Mouse (Mus musculus) ovary, postnatal 14 days (tissue): Measurements from ENCODE around the gene Rps4x.
A peak's percentile ranks its signal among the peaks of the same experiment; 100 is the strongest.
"Not testable (repeated sequence)": the region's sequence is repeated elsewhere in the genome, so short reads cannot be mapped to it uniquely, and the experiment has no call there.

Source experiments
- DNase-seq: peaks from one replicate; pipeline ENCODE4 v3.0.0; 2022; ENCODE audit warnings: low spot score

The Rps4x gene

DNA sequence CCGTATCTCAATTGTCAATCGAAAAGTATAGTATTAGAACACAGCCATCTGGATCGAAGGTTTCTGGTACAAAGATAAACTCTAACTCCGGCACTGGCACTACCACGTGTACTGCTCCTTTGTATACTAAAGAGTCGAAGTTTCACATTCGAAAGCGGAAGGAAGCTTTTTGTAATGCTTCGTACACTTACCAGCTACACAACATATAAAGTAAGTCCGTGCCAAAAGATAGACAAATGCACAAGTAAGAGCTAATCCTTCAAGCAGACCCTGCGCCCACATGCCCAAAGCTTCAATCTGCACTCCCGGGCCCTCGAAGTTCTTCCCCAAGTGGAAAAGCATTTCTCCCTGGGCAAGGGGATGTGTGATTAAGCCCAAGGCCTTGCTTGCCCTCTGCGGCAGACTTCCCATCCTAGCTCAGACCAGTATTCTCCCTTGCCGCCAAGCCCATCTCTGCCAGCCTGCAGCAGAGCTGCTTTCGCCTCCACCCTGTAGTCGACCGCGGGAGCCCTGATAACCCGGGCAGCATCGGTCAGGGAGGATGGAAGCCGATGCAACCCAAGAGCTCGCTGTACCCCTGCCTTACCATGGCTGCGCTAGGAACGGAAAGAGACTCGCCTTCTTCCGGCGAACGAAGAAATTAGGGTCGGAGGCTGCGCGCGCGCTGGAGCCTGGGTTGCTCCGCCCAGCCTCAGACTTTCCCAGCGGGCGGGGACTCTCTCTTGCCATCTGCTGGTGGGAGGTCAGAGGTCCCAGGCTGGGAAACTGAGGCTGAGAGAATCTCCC is at the start of gene Rps4x:
TSS of gene Rps4x (minus strand) at position 683 of the 786 bp plus-strand sequence.
- DNase-seq: peak; percentile 67

DNA sequence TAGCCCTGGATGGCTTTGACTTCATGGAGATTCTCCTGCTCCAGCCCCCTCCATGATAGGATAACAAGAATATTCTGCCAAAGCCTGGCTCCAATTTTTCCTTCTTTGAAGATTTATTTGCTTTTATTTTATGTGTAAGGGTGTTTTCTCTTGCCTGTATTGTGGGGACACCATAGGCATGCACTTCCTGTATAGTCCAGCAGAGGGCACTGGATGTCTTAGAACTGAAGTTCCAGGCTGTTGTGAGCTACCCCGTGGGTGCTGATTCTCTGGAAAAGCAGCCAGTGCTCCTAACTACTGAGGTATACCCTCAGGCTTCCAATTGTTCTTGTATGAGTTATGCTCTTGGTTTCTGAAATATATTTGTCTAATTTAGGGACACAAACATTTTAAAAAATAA is 29.9 kb upstream of the Rps4x start:
- peak; percentile 8 for DNase-seq

DNA sequence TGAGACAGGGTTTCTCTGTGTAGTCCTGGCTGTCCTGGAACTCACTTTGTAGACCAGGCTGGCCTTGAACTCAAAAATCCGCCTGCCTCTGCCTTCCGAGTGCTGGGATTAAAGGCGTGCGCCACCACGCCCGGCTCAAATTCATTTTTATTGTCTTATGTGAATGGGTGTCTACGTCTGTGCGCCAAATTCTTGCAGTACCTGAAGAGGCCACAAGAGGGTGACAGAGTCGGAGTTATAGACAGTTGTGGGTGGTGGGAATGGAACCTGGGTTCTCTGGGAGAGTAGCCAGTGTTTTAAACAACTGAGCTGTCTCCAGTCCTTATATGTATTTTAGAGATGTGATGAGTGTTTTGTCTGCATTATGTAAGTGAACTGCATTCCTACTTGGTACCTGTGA is 26.2 kb upstream of the Rps4x start:
- DNase-seq: not testable (repeated sequence)

- DNase-seq: no peak
Observed at GRCm38 (mm10) chrX:102190840-102191239, 1.6 kb upstream of the Rps4x start.

DNA sequence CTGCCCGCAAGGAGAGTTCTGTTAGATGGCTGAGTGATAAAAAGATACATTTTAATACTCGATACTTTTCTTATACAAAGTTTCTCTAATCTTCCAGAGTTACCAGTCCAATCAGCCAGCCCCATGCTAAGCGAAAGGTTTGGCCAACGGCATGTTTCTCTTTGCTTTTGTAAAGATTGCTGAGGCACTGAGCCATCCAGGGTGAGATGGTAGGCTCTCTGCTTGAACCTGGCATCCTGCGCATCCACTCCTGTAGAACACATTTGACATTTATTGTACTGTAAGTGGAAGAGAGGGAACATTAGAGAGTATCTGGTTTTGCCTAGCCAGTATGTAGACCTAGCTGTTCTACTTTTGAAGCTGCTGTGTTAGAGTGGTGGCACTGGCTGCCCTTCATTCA is 387 bp upstream of the Rps4x start:
- no peak for DNase-seq

- no peak for DNase-seq
Observed at GRCm38 (mm10) chrX:102187023-102187699, 2.0 kb downstream of the Rps4x start.

DNA sequence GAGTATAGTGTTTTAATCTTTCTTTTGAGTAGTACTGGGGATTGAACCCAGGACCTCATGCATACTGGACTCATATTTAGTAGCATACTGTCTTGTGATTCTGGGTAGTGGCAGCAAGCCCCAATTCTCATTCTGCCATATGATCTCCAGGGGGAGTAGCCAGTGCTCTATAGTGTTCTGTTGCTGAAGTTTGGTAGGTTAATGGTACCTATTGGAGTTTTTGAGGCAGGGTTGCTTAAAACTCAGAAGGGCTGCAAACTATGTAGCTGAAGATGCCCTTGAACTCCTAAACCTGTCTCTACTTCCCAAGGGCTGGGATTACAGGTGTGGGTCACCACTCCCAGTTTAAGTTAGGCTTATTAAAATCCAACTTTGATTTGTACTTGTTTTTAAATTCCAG is 6.6 kb downstream of the Rps4x start:
- no peak for DNase-seq

DNA sequence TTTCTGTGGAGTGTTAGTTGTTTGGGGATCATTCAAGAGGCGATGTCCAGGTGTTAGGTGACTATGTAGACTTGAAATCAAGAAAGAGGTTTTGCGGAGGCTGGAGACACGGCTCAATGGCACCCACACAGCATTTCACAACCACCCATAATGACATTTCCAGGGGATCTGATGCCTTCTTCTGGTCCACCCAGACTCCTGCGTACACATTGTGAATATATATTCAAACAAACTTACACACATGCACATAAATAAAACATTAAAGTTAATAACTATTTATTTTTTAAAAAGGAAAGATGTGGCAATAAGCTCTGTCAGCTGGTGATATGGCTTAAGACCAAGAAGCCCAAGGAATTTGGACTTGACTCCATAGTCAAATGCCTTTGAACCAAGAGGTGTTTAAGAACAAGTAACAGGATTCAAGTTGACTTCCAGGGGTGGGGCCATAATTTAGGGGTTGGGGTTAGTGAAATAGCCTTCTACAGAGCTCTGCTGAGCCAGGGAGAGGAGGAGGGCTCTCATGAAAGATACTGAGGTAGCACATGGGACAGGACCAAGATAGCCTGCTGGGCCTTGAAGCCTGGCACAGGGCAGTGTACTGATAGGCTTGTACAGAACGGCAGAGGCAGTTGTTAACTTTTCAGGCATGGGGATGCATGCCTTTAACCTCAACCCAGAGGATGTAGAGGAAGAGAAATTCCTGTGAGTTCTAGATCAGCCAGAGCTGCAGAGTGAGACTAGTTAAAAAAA is 13.5 kb downstream of the Rps4x start:
- DNase-seq: no peak

DNA sequence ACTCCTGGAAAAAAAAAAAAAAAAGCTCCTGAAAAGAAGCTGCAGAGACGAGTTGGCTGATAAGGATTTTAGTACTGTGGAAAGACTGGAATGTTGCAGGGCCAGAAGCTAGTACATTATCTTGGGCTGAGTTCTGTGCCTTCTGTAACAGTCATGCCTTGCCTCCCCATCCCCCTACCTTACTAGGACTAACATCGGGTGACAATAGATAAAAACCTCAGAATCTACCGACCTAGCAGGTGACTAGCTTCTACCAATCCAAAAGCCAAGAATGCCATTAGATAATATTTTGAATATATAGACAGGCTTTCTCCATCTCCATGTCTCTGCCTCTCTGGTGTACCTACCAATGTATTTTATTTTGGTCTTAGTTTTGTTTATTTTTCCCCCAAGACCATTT is 18.3 kb downstream of the Rps4x start:
- DNase-seq: no peak

- no peak for DNase-seq
Observed at GRCm38 (mm10) chrX:102170135-102170534, 19.1 kb downstream of the Rps4x start.

DNA sequence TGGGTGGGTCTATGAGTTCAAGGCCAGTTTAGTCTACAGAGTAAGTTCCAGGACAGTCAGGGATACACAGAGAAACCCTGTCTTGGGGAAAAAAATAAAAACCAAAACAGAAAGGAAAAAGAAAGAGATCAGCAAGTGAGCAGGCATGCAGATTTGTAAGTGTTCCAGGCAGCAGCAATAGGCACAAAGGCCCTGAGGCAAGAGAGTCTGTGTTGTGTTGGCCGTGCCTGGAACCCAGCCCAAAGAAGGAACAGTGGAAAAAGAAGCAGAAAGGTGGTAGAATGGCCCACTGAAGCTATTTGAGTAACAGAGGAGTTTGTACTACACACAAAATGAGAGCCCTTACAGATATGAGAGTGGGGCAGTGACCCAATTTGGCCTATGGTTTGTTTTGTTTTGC is 19.5 kb downstream of the Rps4x start:
- DNase-seq: no peak

DNA sequence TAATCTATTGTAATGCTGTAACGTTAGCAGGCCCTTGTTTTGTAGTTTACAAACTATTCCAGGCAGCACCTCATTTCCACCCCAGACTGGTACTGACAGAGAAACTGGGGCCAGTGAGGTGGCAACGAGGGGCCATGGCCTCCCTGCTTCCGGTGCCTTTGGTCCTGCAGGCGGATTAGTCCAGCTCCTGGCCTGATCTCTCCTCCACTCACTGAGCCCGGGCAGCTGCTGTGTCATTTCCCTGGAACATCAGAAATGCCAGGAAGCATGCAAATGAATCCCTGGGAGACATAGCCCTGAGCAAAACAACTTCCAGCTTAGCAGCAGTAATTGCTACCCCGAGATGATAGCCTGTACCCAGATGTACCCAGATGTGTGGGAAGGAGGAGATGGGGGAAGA is 22.2 kb downstream of the Rps4x start:
- no peak for DNase-seq

DNA sequence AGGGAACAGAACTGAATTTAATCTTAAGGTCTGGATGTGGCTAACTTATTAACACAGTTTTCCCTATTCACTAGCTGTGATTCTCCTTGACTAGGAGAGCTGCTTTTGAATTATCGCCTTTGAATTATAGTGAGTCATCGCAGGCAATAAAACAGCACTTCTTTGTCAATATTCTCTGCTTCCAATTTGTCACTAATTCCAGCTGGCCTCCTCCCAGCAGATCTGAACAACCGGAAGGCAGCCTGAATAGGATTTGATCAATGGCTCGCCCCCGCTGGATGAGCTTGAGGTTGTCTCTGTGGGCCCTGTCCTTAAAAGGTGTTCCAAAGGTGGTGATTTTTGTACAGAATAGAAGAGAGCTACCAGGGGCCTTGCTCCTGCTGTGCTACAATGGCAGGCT is 22.7 kb downstream of the Rps4x start:
- no peak for DNase-seq

DNA sequence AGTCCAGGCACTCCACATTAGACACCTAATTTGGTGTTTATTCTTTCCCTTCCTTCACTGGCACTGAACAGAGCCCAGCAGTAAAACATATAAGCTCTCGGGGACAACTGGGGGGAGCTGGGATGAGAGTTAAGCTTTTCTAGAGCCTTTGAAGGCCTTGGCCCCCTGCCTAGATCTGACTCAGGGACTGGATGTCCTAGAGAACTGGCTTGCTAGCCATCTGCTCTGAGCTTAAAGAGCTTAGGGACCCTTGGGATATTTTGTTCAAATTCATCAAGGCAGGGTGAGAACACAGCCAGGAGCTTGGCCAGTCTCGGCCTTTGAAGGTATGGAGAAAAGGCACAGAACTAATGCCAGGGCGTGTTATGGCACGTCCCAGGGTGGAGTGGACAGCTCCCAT is 25.7 kb downstream of the Rps4x start:
- DNase-seq: no peak

DNA sequence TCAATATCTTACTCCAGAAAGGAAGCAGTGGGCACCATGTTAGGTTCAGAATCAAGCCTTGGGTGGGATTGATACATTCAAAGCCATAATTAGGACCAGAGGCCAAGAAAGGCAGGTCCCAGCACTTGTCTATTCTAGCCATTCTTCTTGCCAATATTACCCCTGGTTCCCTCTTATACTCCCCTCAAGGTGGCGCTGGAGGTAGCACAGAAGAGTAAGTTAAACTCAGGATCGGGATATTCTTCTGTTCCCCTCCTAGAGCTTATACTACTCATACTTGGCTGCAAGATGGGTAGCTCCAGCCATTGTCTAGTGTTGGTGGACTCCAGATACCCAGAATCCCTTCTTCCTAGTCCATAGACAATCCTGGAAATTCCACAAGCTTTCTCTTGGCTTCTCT is 26.1 kb downstream of the Rps4x start:
- DNase-seq: no peak

- DNase-seq: no peak
Observed at GRCm38 (mm10) chrX:102160528-102160927, 28.7 kb downstream of the Rps4x start.

DNA sequence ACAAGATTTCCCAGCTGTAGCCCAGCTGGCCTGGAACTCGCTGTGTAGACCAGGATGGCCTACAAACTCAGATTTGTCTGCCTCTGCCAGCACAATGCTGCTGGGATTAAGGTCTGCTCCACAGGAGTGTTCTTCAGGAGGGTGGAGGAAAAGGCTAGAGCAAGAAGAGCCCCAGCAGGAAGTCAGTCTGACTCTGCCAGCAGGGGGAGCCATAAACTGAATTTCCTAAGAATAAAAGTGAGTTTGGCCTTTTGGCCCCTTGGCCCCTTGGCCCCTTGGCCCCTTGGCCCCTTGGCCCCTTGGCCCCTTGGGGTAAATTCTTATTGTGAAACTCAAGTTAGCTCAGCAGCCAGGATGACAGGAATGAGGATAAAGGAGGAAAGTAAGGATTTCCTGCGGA is 29.4 kb downstream of the Rps4x start:
- peak; percentile 13 for DNase-seq

DNA sequence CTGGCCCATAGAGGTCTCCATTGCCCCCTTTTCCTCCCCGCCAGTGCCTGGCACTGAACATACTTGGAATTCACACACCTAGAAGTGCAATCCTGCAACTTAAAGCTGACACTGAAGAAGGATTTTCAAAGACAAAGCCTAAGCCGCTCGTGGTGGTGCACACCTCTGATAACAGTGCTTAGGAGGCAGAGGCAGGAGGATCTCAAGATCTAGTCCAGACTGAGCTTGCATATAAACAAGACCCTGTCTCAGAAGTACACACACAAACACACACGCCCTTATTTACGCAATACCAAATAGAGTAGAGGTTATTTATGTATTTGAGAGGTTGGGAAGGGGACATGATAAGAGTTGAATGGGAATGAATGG is 31.8 kb downstream of the Rps4x start:
- DNase-seq: no peak

DNA sequence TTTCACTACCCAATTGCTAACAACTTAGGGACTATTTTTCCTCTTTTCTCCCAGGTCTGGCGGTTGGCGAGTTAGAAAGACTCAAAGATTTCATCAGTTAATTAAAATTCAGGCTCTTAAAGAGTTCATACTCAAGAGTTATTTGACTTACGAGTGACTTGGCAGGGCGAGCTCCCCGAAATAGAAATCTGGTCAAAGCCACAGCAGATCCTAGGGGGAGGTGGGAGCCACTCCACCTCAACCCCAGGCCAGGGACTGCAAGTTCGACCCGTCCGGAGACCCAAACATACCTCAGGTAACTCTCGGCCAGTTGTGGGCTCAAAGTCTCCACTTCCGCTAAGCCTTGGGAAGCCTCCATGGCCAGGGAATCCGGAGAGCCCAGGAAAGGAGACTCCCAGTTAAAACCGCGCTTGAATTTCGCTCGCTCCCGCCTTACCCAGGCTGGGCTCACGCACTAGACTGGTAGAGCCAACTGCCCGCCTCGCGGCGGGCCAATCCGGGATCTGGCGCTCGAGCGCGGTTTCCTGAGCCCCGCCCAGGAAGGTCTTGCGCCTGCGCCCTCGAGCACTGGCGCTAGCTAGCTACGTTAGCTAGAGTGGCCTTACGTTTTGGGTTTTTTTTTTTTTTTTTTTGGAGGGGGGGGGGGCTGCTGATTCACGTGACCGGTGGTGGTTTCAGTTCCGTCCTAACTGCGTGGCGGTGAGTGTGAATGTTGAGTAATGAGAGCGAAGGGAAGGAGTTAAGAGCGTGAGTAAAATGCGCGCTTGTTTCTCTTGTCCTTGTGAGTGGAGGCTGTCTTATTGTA is 32.4 kb downstream of the Rps4x start, which contains the start of gene Ercc6l:
TSS of gene Ercc6l (minus strand) at position 474 of the 805 bp plus-strand sequence.
- DNase-seq: peak; percentile 75

GRCm38 (mm10) chrX:102141157-102141556 is 48.0 kb downstream of the Rps4x start:
- DNase-seq: no peak
